Mouse (Mus musculus): Measurements from ENCODE around the gene Epha1. TPM values are rescaled to one million over a fixed set of nuclear protein-coding genes. Genes with fewer than 3 reads are reported as not detected.

Epha1 gene
- total and polyA plus RNA-seq, 3 experiments: 0.04 TPM; not detected in 2

DNA sequence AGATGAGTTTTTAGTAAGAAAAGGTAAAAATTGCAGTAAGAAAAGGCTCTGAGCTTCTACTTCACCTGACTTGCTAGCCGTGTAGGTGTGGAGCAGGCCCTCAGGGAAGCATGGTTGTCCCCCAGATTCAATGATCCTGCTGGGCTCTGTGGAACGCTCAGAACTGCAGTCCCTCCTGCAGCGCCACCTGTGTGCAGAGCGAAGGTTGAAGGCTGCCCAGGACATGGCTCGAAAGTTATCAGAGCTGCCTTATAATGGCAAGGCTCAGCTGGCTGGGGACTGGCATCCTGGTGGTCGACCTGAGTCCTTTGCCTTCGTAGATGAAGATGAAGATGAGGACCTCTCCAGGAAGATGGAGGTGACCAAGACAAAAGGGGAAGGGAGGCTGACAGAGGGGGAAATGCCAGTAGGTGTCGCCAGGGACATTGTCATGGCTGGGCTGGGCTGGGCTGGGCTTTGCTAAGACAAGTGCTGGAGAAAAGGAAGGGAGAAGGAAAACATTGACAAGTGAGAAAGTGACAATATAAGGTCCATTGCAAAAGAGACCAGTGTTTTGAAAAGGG lies 63.2 kb downstream of the Epha1 start:
- H3K9me3 ChIP-seq (replicated peaks; ENCODE audit: insufficient read depth, low read length): no peaks in the 10 kb centered on the region
- no peak overlapping the region for H3K27ac ChIP-seq (ENCODE audit: control insufficient read depth, low read depth, low read length)
- no peak for TF ChIP-seq MAFK (IDR thresholded peaks at IDR 0.05; ENCODE audit: borderline replicate concordance, low read depth, low read length)
- TF ChIP-seq USF2 (IDR thresholded peaks at IDR 0.05; ENCODE audit: borderline replicate concordance in 1 of 2, insufficient read depth in 1 of 2, low read depth in 1 of 2, low read length in 2 of 2): no peak
- TF ChIP-seq SMC3 (IDR thresholded peaks at IDR 0.05; ENCODE audit: low read depth, low read length): 0 out of 2 replicates have a peak, but pooled peaks have one; percentile 4
- no peak for TF ChIP-seq ZMIZ1 (IDR thresholded peaks at IDR 0.05; ENCODE audit: low read depth, low read length)
- TF ChIP-seq CTCF (IDR thresholded peaks at IDR 0.05 in 2 of 3, conservative IDR thresholded peaks at IDR 0.05 in 1 of 3; ENCODE audit: control insufficient read depth in 1 of 3, insufficient read depth in 1 of 3, low read depth in 2 of 3, low read length in 3 of 3, poor library complexity in 1 of 3, severe bottlenecking in 1 of 3): peak in 2 of 3 experiments; percentile 14 to 25; a peak in 3 of 6 replicates
- no peak for TF ChIP-seq MEF2A (IDR thresholded peaks at IDR 0.05; ENCODE audit: extremely low read depth, insufficient replicate concordance, low read depth, low read length, poor library complexity, severe bottlenecking)
- H3K79me2 ChIP-seq (ENCODE audit: control insufficient read depth, insufficient read depth, low read length, poor library complexity): no peaks in the 10 kb centered on the region
- peaks cover 3 to 11% of the 10 kb centered on the region in 2 experiments; a peak in 3 of 4 replicates for H3K4me1 ChIP-seq (ENCODE audit: control insufficient read depth in 1 of 2, insufficient read depth in 2 of 2, low read length in 2 of 2)
- H3K9ac ChIP-seq (ENCODE audit: control insufficient read depth, low read depth, low read length, poor library complexity, severe bottlenecking): no peak overlapping the region
- H3K27me3 ChIP-seq (ENCODE audit: control insufficient read depth in 1 of 2, insufficient read depth in 2 of 2, low read length in 2 of 2): no peaks in the 10 kb centered on the region
- H3K4me3 ChIP-seq (ENCODE audit: control insufficient read depth in 1 of 2, insufficient read depth in 1 of 2, low read depth in 2 of 2, low read length in 2 of 2): no peak overlapping the region
- DNase-seq (ENCODE audit: low read depth, low spot score): no peak
- H3K36me3 ChIP-seq (ENCODE audit: control insufficient read depth in 1 of 2, insufficient read depth in 2 of 2, low read length in 2 of 2): peaks cover 0 to 16% of the 10 kb centered on the region in 2 experiments; a peak in 2 of 4 replicates

Other genes with a start within 250 kb of the Epha1 start
- not detected in 2 replicates for gene Tas2r139, start 232.3 kb downstream of the Epha1 start, total RNA-seq (2012; rRNA removed)
- not detected for gene Tas2r139, start 232.3 kb downstream of the Epha1 start, polyA plus RNA-seq (2012; ENCODE audit: insufficient read depth in 1 of 2, insufficient read length in 2 of 2, low read depth in 1 of 2, low replicate concordance in 2 of 2, missing spikeins in 1 of 2)
- not detected in 2 replicates for gene Tas2r144, start 157.9 kb downstream of the Epha1 start, total RNA-seq (2012; rRNA removed)
- gene Tas2r144, start 157.9 kb downstream of the Epha1 start, polyA plus RNA-seq (2012; ENCODE audit: insufficient read depth in 1 of 2, insufficient read length in 2 of 2, low read depth in 1 of 2, low replicate concordance in 2 of 2, missing spikeins in 1 of 2): not detected
- 1.2 and 1.4 TPM in 2 replicates for gene Gstk1, start 127.3 kb downstream of the Epha1 start, total RNA-seq (2012; rRNA removed)
- 1 to 10 TPM in 1 of 2 experiments, not detected in 1; 1.2 TPM for gene Gstk1, start 127.3 kb downstream of the Epha1 start, polyA plus RNA-seq (2012; ENCODE audit: insufficient read depth in 1 of 2, insufficient read length in 2 of 2, low read depth in 1 of 2, low replicate concordance in 2 of 2, missing spikeins in 1 of 2)
- not detected in 2 replicates for gene Tmem139, start 111.3 kb downstream of the Epha1 start, total RNA-seq (2012; rRNA removed)
- under 1 TPM in 1 of 2 experiments, not detected in 1; 0.08 TPM for gene Tmem139, start 111.3 kb downstream of the Epha1 start, polyA plus RNA-seq (2012; ENCODE audit: insufficient read depth in 1 of 2, insufficient read length in 2 of 2, low read depth in 1 of 2, low replicate concordance in 2 of 2, missing spikeins in 1 of 2)
- gene Casp2, start 108.3 kb downstream of the Epha1 start, total RNA-seq (2012; rRNA removed): 21.3 and 22.2 TPM in 2 replicates
- 10 to 100 TPM in 1 of 2 experiments, not detected in 1; 42.3 TPM for gene Casp2, start 108.3 kb downstream of the Epha1 start, polyA plus RNA-seq (2012; ENCODE audit: insufficient read depth in 1 of 2, insufficient read length in 2 of 2, low read depth in 1 of 2, low replicate concordance in 2 of 2, missing spikeins in 1 of 2)
- 0.04 and 0.10 TPM in 2 replicates for gene Clcn1, start 86.6 kb downstream of the Epha1 start, total RNA-seq (2012; rRNA removed)
- gene Clcn1, start 86.6 kb downstream of the Epha1 start, polyA plus RNA-seq (2012; ENCODE audit: insufficient read depth in 1 of 2, insufficient read length in 2 of 2, low read depth in 1 of 2, low replicate concordance in 2 of 2, missing spikeins in 1 of 2): under 1 TPM in 1 of 2 experiments, not detected in 1; 0.22 TPM
- not detected in 2 replicates for gene Fam131b, start 48.6 kb downstream of the Epha1 start, total RNA-seq (2012; rRNA removed)
- under 1 TPM in 1 of 2 experiments, not detected in 1; 0.06 TPM for gene Fam131b, start 48.6 kb downstream of the Epha1 start, polyA plus RNA-seq (2012; ENCODE audit: insufficient read depth in 1 of 2, insufficient read length in 2 of 2, low read depth in 1 of 2, low replicate concordance in 2 of 2, missing spikeins in 1 of 2)
- gene Zyx, start 23.6 kb downstream of the Epha1 start, total RNA-seq (2012; rRNA removed): 7.0 and 7.5 TPM in 2 replicates
- 10 to 100 TPM in 1 of 2 experiments, not detected in 1; 48.4 TPM for gene Zyx, start 23.6 kb downstream of the Epha1 start, polyA plus RNA-seq (2012; ENCODE audit: insufficient read depth in 1 of 2, insufficient read length in 2 of 2, low read depth in 1 of 2, low replicate concordance in 2 of 2, missing spikeins in 1 of 2)
- gene Tas2r143, start 27.0 kb upstream of the Epha1 start, total RNA-seq (2012; rRNA removed): not detected in 2 replicates
- gene Tas2r143, start 27.0 kb upstream of the Epha1 start, polyA plus RNA-seq (2012; ENCODE audit: insufficient read depth in 1 of 2, insufficient read length in 2 of 2, low read depth in 1 of 2, low replicate concordance in 2 of 2, missing spikeins in 1 of 2): not detected
- not detected in 2 replicates for gene Tas2r135, start 32.2 kb upstream of the Epha1 start, total RNA-seq (2012; rRNA removed)
- not detected for gene Tas2r135, start 32.2 kb upstream of the Epha1 start, polyA plus RNA-seq (2012; ENCODE audit: insufficient read depth in 1 of 2, insufficient read length in 2 of 2, low read depth in 1 of 2, low replicate concordance in 2 of 2, missing spikeins in 1 of 2)
- gene Tas2r126, start 61.3 kb upstream of the Epha1 start, total RNA-seq (2012; rRNA removed): not detected in 2 replicates
- gene Tas2r126, start 61.3 kb upstream of the Epha1 start, polyA plus RNA-seq (2012; ENCODE audit: insufficient read depth in 1 of 2, insufficient read length in 2 of 2, low read depth in 1 of 2, low replicate concordance in 2 of 2, missing spikeins in 1 of 2): not detected
- not detected in 2 replicates for gene Olfr458, start 91.9 kb upstream of the Epha1 start, total RNA-seq (2012; rRNA removed)
- gene Olfr458, start 91.9 kb upstream of the Epha1 start, polyA plus RNA-seq (2012; ENCODE audit: insufficient read depth in 1 of 2, insufficient read length in 2 of 2, low read depth in 1 of 2, low replicate concordance in 2 of 2, missing spikeins in 1 of 2): not detected
- gene Olfr457, start 103.1 kb upstream of the Epha1 start, total RNA-seq (2012; rRNA removed): not detected in 2 replicates
- gene Olfr457, start 103.1 kb upstream of the Epha1 start, polyA plus RNA-seq (2012; ENCODE audit: insufficient read depth in 1 of 2, insufficient read length in 2 of 2, low read depth in 1 of 2, low replicate concordance in 2 of 2, missing spikeins in 1 of 2): not detected
- not detected in 2 replicates for gene Olfr456, start 113.9 kb upstream of the Epha1 start, total RNA-seq (2012; rRNA removed)
- gene Olfr456, start 113.9 kb upstream of the Epha1 start, polyA plus RNA-seq (2012; ENCODE audit: insufficient read depth in 1 of 2, insufficient read length in 2 of 2, low read depth in 1 of 2, low replicate concordance in 2 of 2, missing spikeins in 1 of 2): not detected
- gene Olfr455, start 174.3 kb upstream of the Epha1 start, total RNA-seq (2012; rRNA removed): not detected in 2 replicates
- not detected for gene Olfr455, start 174.3 kb upstream of the Epha1 start, polyA plus RNA-seq (2012; ENCODE audit: insufficient read depth in 1 of 2, insufficient read length in 2 of 2, low read depth in 1 of 2, low replicate concordance in 2 of 2, missing spikeins in 1 of 2)
- not detected in 2 replicates for gene Tcaf3, start 224.4 kb upstream of the Epha1 start, total RNA-seq (2012; rRNA removed)
- not detected for gene Tcaf3, start 224.4 kb upstream of the Epha1 start, polyA plus RNA-seq (2012; ENCODE audit: insufficient read depth in 1 of 2, insufficient read length in 2 of 2, low read depth in 1 of 2, low replicate concordance in 2 of 2, missing spikeins in 1 of 2)

All from MEL (cell line).